Mouse (Mus musculus) adrenal gland, adult 18-20 months (tissue): ENCODE results near the gene Wdr47. TPM values are rescaled to one million over a fixed set of nuclear protein-coding genes. Genes with fewer than 3 reads are reported as not detected.

Experiments used
- microRNA-seq, 2 experiments: library from miRNA; unstranded; fragments of <30 nt; microRNA quantifications; one replicate each; pipeline ENCODE4 v1.2.0; 2021; ENCODE audit warnings: borderline number of aligned reads in 2 of 2
- total RNA-seq, 2 experiments: library from RNA; stranded (reverse); gene quantifications; 1 replicate in 1 of 2; 2 replicates in 1 of 2; pipeline ENCODE4 v1.2.3; 2021

Wdr47 gene
- total RNA-seq, 2 experiments from 2014 or later = 8.3 to 11.0 TPM

Small RNA genes lying within 50 kb of the gene (microRNA-seq; reads per million reads assigned to microRNA genes)
- gene Gm22860 = 0 reads per million in 2 experiments

Other genes with a start within 250 kb of the Wdr47 start
- gene Mybphl, start 226.4 kb upstream of the Wdr47 start, total RNA-seq = not detected
- gene Psrc1, start 207.4 kb upstream of the Wdr47 start, total RNA-seq = 1 to 10 TPM; 1.7 to 1.8 TPM
- 1 to 10 TPM; 4.4 to 7.0 TPM for gene Celsr2, start 175.7 kb upstream of the Wdr47 start, total RNA-seq
- 100 to 1,000 TPM; 168 to 202 TPM for gene Sars, start 146.1 kb upstream of the Wdr47 start, total RNA-seq
- gene 1700013F07Rik, start 57.1 kb upstream of the Wdr47 start, total RNA-seq = not detected
- 1 to 10 TPM; 1.8 to 4.0 TPM for gene 5330417C22Rik, start 54.7 kb upstream of the Wdr47 start, total RNA-seq
- gene Tmem167b, start 28.8 kb upstream of the Wdr47 start, total RNA-seq = 10 to 100 TPM; 55.7 to 59.4 TPM
- 10 to 100 TPM; 29.2 to 30.5 TPM for gene Taf13, start 19.6 kb upstream of the Wdr47 start, total RNA-seq
- gene Clcc1, start 62.6 kb downstream of the Wdr47 start, total RNA-seq = 10 to 100 TPM; 27.6 to 37.6 TPM
- gene Gpsm2, start 131.0 kb downstream of the Wdr47 start, total RNA-seq = 1 to 10 TPM; 1.1 to 2.8 TPM
- not detected for gene Aknad1, start 148.4 kb downstream of the Wdr47 start, total RNA-seq
- gene Stxbp3, start 249.2 kb downstream of the Wdr47 start, total RNA-seq = 10 to 100 TPM; 42.0 to 74.7 TPM